Mouse (Mus musculus): ENCODE results near the gene Fam172a.

DNA sequence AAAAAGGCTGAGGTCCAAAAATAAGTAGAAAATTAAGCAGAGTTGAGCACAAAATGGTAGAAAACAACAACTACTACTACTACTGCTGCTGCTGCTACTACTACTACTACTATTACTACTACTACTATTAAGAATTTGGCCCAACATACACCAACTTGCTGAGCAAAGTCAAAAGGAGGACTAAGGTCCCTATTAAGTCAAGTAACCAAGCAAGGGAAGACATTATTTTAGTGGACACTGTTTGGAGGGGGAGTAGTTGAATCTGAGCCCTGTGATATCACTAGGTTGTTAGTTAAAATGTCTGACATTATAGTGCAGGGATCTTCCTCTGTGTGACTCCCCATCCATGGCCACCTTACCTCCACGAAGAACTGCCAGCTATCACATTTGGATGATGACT is 476.2 kb downstream of the Fam172a start:
- TF ChIP-seq CTCF (IDR thresholded peaks at IDR 0.05; ENCODE audit: extremely low read depth, insufficient read length, insufficient replicate concordance, low read depth, low read length) (no peak), POLR2A (IDR thresholded peaks at IDR 0.05; ENCODE audit: low read depth, low read length) (no peak)

Measured in small intestine, adult 2 months (tissue).